Mouse (Mus musculus) CD4-positive, CD25-positive, alpha-beta regulatory T cell, adult 9 weeks (primary cell): ENCODE results near the gene Npdc1. TPM values are rescaled to one million over a fixed set of nuclear protein-coding genes. Genes with fewer than 3 reads are reported as not detected.

Experiments used
- polyA plus RNA-seq: library from polyadenylated mRNA; unstranded; fragments of 100-300 nt; shearing (Covaris generic); gene quantifications from one replicate; pipeline ENCODE4 v1.2.1, GENCODE M21; 2017

Gene Npdc1
- polyA plus RNA-seq: 1.1 TPM

DNA sequence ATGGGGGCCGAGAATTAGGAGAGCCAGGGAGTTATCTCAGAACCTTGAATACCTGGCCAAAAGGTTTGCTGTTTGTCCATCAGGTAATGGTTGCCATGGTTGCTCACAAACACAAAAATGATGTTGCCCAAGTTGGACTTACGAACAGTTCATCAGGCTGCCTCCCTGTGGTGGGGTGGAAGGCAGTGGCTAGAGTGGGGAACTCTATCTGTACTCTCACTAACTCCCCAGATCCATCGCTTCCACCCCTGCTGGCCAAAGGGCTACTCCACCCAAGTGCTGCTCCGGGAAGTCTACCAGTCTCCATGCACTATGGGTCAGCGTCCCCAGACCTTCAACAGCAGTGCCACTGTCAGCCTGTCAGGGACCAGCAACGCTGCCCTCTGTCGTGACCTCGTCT lies at the start of gene Npdc1:
TSS of gene Npdc1 (plus strand) at position 301 of the 400 bp plus-strand sequence.

DNA sequence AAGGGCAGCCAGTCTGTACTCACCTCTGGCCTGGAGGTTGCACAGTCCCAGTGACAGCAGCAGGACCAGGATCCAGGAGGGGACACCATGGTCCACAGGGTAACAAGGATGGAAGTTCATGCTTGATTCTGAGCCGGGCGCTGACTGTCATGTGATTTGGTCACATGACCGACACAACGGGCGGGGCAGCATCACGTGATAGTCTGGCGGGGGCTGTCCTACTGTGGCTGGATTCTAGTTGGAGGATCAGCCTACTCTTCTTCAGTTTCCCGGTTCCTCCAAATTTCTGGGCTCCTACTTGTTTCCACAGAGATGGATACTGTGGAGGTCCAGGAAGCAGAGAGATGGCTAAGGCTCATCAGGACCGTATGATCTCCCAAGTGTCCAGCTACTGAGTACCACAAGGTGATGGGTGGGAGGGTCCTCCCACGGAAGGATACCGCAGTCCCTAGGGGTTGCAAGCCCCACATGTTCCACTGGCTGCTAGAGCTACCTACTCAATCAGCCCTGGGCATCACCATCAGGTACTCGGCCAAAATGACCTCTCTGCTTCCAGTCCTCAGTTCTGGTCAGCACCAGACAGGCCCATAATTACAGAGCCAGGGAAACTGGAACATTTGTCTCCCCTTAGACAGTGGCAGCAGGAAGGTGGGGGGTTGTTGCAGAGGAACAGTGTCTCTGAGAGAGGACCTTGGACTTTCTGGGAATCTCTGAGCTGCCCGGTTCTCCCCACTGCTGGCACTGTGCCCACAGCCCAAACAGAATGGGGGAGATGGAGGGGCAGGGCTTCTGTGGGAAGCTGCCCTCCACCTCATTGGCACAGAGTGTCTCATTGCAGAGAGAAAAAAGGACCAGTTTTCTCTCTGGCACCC lies 42.7 kb upstream of the Npdc1 start, which contains the start of gene Dpp7:
TSS of gene Dpp7 (minus strand) at position 152 of the 872 bp plus-strand sequence.

DNA sequence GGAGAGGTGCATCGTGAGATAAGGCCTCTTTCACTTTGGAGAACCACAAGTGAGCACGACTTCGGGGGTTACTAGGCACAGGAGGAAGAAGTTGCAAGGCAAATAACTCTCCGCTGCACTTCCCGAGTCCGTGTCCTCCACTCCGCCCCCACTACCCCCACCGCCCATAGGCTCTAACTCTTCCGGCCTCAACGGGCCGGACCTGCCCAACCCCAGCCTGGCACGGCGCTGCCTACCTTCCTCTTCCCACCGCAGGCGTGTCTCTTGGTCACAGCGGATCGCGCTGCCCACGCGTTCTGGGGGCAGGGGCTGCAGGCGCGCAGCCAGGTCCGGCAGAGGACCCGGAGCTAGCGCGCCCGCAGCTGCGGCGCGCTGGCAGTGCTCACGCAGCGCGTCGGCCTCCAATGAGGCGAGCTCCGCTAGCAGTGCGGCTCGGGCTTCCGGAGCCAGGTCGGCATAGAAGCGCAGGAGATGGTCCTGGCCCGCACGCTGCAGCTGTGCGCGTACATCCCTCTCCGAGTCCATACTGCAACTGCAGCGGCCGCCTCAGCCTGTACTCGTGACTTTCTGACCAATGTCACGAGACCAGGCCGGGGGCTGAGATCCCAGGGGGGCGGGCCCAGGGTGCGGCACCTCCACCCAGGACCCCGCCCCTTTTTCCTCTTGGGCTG lies 33.9 kb upstream of the Npdc1 start, which contains the start of gene Uap1l1:
TSS of gene Uap1l1 (minus strand) at position 592 of the 671 bp plus-strand sequence.

DNA sequence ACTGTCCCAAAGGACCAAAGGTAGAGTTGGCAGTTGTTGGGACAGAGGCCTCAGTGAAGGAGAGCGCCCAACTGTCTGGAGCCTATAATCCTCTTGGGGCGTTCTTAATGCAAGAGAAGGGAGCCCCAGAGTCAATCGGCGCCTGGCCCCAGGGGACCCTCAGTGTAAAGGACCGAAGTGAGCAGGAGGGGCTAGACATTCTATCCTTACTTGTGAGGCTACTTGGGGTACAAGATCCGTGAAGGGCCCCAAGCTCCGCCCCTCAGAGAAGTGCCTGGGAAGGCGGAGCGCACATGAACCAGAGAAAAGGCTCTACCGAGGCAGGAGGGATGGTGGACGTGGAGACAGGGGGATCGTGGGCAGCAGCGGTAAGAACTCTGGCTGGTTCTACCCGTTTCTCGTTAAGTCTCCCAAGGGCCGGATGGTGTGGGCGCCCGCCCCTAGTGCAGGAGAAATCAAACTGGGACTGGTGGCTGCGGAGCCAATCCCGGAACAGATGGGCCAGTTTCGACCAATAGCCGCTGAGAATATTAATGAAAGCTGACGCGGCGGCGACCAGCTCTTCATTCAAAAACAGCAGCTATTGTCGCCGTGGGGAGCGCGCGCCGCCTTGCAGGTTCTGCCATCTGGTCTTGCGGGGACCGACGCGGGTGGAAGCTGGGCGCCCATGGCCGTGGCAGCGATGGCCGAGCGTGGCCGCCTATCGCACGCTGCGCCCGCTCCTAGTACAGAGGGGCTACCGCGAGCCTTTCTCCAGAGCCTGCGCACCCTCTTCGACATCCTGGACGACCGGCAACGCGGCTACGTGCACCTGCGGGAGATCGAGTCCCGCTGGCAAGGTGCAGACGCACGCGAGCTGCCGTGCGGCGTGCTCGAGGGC lies 27.1 kb upstream of the Npdc1 start, which contains the start of gene Sapcd2:
TSS of gene Sapcd2 (plus strand) at position 558 of the 880 bp plus-strand sequence.

DNA sequence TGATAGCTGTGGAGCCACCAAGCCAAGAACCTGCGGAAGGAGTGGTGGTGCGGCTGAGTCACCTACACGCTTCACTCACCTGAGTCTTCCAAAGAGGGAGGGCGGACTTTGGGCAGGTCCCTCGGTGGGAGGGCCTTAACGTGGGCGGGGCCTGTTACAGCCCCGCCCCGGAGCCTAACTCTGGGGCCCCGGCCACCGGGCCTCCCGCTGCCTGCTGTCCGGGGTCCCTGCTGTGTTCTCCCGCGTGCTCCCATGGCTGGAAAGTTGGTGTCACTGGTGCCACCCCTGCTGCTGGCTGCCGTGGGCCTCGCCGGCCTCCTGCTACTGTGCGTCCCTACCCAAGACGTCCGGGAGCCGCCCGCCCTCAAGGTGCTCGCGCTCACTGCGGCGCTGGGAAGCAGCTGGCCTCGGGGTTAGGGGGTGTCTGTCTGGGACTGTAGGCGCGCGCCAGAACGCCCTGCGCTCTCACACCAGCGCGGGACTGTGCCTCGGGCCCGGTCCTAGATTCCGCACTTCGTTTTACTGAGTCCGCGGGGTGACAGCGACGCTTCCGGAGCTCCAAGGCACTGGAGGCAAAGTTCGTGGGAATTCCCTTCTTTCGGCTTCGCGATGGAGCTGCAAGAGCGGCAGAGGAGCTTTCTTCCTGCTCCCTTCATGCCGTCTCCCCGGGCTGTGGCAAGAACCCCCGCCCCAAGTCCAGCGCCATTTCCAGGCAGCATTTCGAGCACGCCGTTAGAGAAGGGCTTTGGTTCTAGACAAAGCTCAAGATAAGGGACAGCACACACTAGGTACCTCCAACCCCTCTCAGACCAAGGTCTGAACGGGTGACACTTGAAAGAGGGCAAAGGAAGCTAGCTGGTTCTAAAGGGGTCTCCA lies 3.2 kb upstream of the Npdc1 start, which contains the start of gene Entpd2:
TSS of gene Entpd2 (plus strand) at position 154 of the 876 bp plus-strand sequence.

DNA sequence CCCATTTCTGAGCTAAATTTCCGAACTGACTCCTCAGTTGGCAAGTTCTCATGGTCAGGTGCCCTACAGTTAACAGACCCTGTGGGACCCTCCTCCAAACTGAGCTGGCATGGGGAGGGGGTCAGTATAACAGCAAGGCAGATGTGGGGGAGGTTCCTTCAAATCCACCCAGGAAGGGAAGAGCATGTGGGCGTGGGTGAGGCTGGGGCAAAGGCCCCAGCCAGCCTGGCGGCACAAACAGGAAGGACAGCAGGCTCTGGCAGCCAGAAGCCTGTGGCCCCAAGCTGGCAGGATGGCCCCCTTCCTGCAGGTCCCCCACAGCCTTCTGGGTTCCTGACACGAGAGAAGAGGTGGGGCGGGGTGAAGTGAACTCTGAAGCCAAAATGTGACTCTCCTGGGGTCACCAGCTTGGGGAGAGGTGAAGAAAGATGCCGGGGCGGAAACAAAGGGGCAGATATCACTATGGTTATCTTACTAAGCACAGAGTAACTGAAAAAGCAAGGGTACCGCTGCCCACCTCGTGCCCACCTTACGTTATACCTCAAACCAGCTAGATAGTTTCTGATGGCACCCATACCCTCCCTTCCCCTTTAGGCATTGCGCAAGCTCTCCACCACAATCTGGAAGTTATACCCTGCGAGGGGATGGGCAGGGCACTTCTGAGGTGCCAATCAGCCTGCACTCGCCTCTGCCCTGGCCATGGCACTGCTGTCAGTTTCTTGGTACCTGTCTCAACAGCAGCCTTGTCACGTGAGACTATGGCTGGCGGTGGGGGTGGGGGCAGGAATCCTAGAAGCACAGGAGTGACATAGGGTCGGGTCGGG lies 23.6 kb downstream of the Npdc1 start, which contains the start of gene Fut7:
TSS of gene Fut7 (plus strand) at position 681 of the 824 bp plus-strand sequence.

DNA sequence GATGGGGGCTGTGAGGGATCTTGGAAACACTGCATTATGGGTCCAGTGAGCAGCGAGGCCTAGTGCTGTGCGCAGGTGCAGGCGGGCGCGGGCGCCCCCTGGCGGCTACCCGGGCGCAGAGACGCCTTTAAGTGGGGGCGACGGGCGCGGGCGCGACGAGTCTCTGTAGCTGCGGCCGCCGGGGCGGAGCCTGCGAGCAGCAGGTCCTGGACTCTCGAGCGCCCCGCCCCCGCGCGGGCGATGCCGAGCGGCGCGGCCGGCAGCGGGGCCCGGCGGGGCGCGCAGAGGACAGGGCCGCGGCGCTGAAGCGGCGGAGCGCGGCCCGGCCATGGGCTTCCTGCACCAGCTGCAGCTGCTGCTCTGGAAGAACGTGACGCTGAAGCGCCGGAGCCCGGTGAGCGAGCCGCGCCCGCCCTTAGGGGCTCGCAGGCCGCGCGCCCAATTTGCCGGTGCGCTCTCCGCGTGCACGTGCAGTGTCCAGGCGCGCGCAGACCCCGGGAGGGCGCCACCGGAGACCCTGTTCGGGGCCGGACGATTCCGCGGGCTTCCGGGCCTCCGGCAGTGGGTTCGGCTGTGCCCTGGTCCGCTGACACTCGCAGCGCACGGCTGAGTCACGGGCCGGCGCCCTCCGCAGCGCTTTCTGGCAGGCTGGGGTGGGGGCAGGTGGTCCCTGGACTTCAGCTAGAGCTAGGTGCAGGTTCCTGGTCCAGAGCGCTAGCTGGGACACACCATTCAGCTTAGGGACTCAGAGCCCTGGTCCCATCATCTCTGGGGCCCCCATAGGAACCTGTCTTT lies 29.5 kb downstream of the Npdc1 start, which contains the start of gene Abca2:
TSS of gene Abca2 (plus strand) at position 262 of the 795 bp plus-strand sequence.

DNA sequence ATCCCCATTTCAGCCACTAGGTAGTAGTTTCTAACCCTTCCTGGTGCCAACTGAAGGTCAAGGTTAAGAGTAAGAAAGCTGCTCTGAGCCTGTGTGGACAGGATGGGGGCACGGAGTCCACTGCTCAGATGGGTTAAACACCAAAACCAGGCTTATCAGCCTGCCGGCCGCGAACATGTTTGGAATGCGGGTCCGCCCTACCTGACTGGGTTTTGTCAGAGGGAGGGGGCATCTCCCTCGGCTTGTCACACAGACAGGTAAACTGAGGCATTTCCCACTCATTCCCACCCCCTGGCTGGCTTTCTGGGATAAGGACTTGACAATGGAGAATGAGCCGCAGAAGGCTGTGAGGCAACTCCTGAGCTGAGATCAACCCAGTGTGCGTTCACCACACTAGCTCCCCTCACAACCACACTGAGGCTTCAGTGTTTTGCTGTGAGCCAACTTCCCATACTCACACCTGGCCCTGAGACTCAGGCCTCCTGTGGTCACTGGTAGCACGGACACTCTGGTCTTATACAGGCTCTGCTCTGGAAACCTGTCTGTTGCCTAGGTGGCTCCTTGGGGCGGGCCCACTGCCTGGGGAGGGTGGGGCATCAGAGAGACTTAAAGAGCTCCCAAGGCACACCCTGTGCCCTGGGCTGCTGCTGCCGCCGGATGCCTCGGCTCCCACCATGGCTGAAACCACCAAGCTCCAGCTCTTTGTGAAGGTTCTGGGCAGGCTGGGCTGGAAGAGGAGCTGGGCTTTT lies 57.2 kb downstream of the Npdc1 start, which contains the start of gene Clic3:
TSS of gene Clic3 (plus strand) at position 634 of the 749 bp plus-strand sequence.

Other genes with a start within 250 kb of the Npdc1 start
- 0.25 TPM for gene Nrarp, start 218.6 kb upstream of the Npdc1 start, polyA plus RNA-seq
- 144 TPM for gene Tor4a, start 202.5 kb upstream of the Npdc1 start, polyA plus RNA-seq
- gene Nelfb, start 187.9 kb upstream of the Npdc1 start, polyA plus RNA-seq: 136 TPM
- not detected for gene Stpg3, start 184.7 kb upstream of the Npdc1 start, polyA plus RNA-seq
- not detected for gene Fam166a, start 180.6 kb upstream of the Npdc1 start, polyA plus RNA-seq
- gene Tubb4b, start 174.6 kb upstream of the Npdc1 start, polyA plus RNA-seq: 255 TPM
- gene Slc34a3, start 165.0 kb upstream of the Npdc1 start, polyA plus RNA-seq: not detected
- gene Rnf224, start 162.6 kb upstream of the Npdc1 start, polyA plus RNA-seq: not detected
- 0.67 TPM for gene Rnf208, start 157.1 kb upstream of the Npdc1 start, polyA plus RNA-seq
- gene Cysrt1, start 156.9 kb upstream of the Npdc1 start, polyA plus RNA-seq: not detected
- 9.0 TPM for gene AL732309.1, start 152.5 kb upstream of the Npdc1 start, polyA plus RNA-seq
- 15.7 TPM for gene Tmem203, start 143.9 kb upstream of the Npdc1 start, polyA plus RNA-seq
- 2.7 TPM for gene Tprn, start 136.7 kb upstream of the Npdc1 start, polyA plus RNA-seq
- gene Ssna1, start 126.9 kb upstream of the Npdc1 start, polyA plus RNA-seq: 148 TPM
- 99.6 TPM for gene Anapc2, start 126.9 kb upstream of the Npdc1 start, polyA plus RNA-seq
- not detected for gene Tmem210, start 111.2 kb upstream of the Npdc1 start, polyA plus RNA-seq
- not detected for gene Lrrc26, start 109.4 kb upstream of the Npdc1 start, polyA plus RNA-seq
- 0.36 TPM for gene Grin1, start 80.2 kb upstream of the Npdc1 start, polyA plus RNA-seq
- gene Man1b1, start 67.0 kb upstream of the Npdc1 start, polyA plus RNA-seq: 26.1 TPM
- 23.7 TPM for gene Dpp7, start 43.0 kb upstream of the Npdc1 start, polyA plus RNA-seq
- 12.9 TPM for gene Uap1l1, start 33.7 kb upstream of the Npdc1 start, polyA plus RNA-seq
- 0.37 TPM for gene Sapcd2, start 27.0 kb upstream of the Npdc1 start, polyA plus RNA-seq
- not detected for gene Entpd2, start 3.5 kb upstream of the Npdc1 start, polyA plus RNA-seq
- 6.8 TPM for gene Fut7, start 23.9 kb downstream of the Npdc1 start, polyA plus RNA-seq
- gene Abca2, start 29.4 kb downstream of the Npdc1 start, polyA plus RNA-seq: 19.7 TPM
- gene Clic3, start 57.5 kb downstream of the Npdc1 start, polyA plus RNA-seq: 5.3 TPM
- gene Paxx, start 61.7 kb downstream of the Npdc1 start, polyA plus RNA-seq: 117 TPM
- not detected for gene Ptgds, start 70.7 kb downstream of the Npdc1 start, polyA plus RNA-seq
- gene Lcn12, start 94.6 kb downstream of the Npdc1 start, polyA plus RNA-seq: not detected
- gene Fbxw5, start 101.4 kb downstream of the Npdc1 start, polyA plus RNA-seq: 125 TPM
- 10.0 TPM for gene C8g, start 102.4 kb downstream of the Npdc1 start, polyA plus RNA-seq
- 106 TPM for gene Traf2, start 147.6 kb downstream of the Npdc1 start, polyA plus RNA-seq
- 249 TPM for gene Edf1, start 158.5 kb downstream of the Npdc1 start, polyA plus RNA-seq
- gene Mamdc4, start 175.5 kb downstream of the Npdc1 start, polyA plus RNA-seq: 1.0 TPM
- gene Phpt1, start 175.9 kb downstream of the Npdc1 start, polyA plus RNA-seq: 88.8 TPM
- gene Ajm1, start 182.4 kb downstream of the Npdc1 start, polyA plus RNA-seq: not detected
- 8.2 TPM for gene Rabl6, start 209.2 kb downstream of the Npdc1 start, polyA plus RNA-seq
- not detected for gene Ccdc183, start 218.3 kb downstream of the Npdc1 start, polyA plus RNA-seq
- 2.1 TPM for gene Tmem141, start 222.7 kb downstream of the Npdc1 start, polyA plus RNA-seq
- 5.9 TPM for gene Fcna, start 228.7 kb downstream of the Npdc1 start, polyA plus RNA-seq